Mouse (Mus musculus) urinary bladder, postnatal 4 days (tissue): ENCODE data around the gene Edaradd.
A peak's percentile ranks its signal among the peaks of the same experiment; 100 is the strongest.
"Not testable (repeated sequence)": the region's sequence is repeated elsewhere in the genome, so short reads cannot be mapped to it uniquely, and the experiment has no call there.

Source experiments
- DNase-seq, 2 experiments: peaks; one replicate each; pipeline ENCODE4 v3.0.0; 2021 to 2022; ENCODE audit warnings: low spot score in 2 of 2

The Edaradd gene

GRCm38 (mm10) chr13:12511189-12511965, 8.9 kb downstream of the Edaradd start:
- DNase-seq = no peak

GRCm38 (mm10) chr13:12510032-12510431, 10.2 kb downstream of the Edaradd start:
- no peak for DNase-seq

DNA sequence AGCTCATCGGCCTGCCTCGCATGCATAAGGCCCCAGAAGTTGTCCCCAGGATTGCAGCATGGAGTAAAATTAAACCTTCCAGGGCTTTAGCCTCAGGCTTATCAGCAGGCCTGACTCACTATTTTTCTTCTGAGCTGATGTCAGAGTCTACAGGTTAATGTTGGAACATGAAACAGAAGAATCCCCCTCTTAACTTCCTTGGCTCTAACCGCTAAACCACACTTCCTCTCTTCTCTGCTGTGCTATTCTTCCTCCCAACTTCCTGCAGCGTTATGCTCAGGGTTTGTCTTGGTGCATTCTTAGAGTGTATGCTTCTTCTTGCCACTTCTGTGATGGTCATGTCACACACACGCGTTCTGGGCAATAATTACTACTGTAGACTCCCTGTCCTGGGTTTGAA, 12.8 kb downstream of the Edaradd start:
- no peak for DNase-seq

DNA sequence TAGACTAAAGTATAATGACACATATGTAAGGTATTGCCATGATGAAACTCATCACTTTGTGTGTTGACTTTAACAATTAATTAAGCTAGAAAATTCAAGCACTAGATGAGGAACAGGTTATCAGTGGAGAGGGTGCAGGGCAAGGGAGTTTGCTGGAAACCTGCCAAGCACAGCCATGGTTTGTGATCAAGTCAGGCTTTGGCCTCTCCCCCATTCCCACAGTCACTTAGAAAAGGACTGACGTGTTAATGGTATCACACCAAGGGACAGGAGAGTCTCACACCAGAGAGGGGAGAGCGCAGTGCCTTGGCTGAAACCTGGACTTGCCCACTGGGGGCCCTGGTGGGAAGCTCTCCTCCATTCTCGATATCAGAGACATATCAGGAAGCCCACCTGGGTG, 14.9 kb downstream of the Edaradd start:
- DNase-seq = no peak

GRCm38 (mm10) chr13:12503238-12503751, 16.9 kb downstream of the Edaradd start:
- no peak for DNase-seq

GRCm38 (mm10) chr13:12502665-12503237, 17.5 kb downstream of the Edaradd start:
- DNase-seq = no peak

DNA sequence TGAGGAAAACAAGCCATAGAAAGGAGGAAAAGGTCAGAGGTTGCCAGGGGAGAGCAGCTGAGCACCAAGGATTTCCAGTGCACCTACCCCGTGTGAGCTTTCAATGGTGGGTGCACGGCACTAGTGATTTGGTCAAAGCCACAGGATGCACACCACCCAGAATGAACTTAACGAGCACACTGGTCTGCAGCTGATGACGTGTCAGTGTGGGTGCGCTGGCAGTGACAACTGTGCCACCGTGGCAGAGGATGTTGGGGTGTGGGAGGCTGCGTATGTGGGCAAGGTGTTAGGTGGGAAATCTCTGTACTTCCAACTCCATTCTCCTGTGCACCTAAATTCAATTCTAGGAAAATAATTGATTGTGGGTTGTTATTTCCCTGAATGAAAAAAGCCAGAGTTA, 21.1 kb downstream of the Edaradd start:
- no peak for DNase-seq

GRCm38 (mm10) chr13:12497809-12498208, 22.4 kb downstream of the Edaradd start:
- DNase-seq = no peak

DNA sequence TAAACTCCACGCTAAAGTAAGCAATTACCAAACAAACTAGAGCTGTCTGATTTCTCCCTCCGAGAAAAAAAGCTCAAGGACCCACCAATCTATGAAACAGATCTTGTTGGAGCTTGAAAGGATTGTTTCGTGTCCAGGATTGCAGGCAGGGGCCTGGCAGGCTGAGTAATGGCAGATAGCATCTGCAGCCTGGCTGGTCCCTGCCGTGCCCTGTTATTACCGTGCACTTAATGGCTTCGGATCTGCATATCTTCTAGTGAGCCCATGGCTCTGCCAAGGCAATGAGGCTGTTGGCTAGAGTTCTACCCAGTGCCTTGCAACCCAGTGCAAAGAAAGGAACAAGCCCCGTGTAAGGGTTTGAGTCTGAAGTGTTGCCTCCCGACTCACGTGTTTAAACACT, 25.5 kb downstream of the Edaradd start:
- peak in 1 of 2 experiments; percentile 21 for DNase-seq

DNA sequence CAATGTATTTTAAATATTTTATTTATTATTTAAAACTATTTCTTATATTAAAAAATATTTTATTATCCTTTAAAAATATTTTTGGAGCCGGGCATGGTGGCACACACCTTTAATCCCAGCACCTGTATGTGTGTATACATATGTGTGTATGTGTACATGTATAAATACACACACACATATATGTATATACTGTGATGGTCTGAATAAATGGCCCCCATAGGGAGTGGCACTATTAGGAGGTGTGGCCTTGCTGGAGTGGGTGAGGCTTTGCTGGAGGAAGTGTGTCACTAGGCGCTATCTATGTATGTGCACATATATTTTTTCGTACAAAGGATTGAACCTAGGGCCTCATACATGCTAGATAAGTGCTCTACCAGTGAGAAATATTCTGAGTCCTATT, 27.7 kb downstream of the Edaradd start:
- DNase-seq = no peak

DNA sequence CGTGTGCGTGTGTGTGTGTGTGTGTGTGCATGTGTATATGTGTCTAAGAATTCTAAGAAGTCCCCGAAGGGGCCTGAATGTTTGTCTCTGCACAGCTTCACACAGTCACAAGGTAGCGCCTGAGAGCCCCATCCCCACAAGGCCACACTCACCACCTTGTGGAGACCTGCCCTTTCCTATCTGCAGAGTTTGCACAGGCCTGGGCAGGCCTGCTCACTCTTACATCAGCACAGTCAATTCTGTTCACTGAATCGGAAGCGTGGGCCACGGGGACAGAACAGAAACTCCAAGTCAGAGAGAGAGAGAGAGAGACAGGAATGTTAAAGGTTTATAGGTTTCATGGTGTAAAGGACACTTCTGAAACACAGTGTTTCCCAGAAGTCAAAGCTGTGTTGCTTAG, 34.6 kb downstream of the Edaradd start:
- peak in 1 of 2 experiments; percentile 38 for DNase-seq

GRCm38 (mm10) chr13:12485197-12485596, 35.0 kb downstream of the Edaradd start:
- DNase-seq = no peak

- no peak for DNase-seq
Measured at GRCm38 (mm10) chr13:12479802-12480201, 40.4 kb downstream of the Edaradd start.

GRCm38 (mm10) chr13:12478301-12478700, 41.9 kb downstream of the Edaradd start:
- DNase-seq = no peak

- no peak for DNase-seq
Measured at GRCm38 (mm10) chr13:12476886-12477285, 43.4 kb downstream of the Edaradd start.

- no peak for DNase-seq
Measured at GRCm38 (mm10) chr13:12475239-12475638, 45.0 kb downstream of the Edaradd start.

DNA sequence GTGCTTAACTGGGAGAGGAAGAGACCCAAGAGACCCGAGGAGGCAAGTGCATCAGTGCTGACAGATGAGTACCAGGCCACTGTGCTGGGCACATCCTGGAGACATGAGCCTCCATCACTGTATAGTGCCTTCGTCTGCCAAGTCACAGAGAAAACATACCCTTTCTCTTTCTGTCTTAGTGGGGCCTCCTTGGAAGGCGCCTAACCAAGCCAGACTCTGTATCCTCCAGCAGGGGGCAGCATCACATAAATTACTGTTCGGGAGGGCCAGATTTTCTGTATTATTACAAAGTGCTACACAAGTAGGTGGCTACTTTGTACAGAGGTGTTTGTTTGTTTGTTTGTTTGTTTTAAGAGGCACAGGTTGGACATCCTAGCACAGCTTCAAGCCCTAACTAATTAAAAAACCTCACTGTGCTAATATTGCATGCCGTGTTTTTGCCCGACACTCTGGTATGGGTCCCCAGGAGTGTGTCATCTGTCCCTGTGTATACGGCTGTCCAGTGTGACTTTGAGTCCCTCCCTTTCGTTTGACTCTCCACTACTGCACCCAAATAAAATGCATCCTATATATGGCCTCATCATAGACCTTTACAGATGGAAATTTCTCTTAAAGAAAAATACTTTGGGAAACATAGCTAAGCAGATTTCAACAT, 46.4 kb downstream of the Edaradd start:
- peak; percentile 55 to 78 for DNase-seq

- no peak for DNase-seq
Measured at GRCm38 (mm10) chr13:12468488-12468887, 51.8 kb downstream of the Edaradd start.

GRCm38 (mm10) chr13:12464844-12465243, 55.4 kb downstream of the Edaradd start, which contains the start of gene Lgals8:
Gene Lgals8 (minus strand): TSS chr13:12464944.
- DNase-seq = no peak

- not testable (repeated sequence) for DNase-seq
Measured at GRCm38 (mm10) chr13:12464159-12464558, 56.1 kb downstream of the Edaradd start.

- no peak for DNase-seq
Measured at GRCm38 (mm10) chr13:12462623-12463022, 57.6 kb downstream of the Edaradd start.

GRCm38 (mm10) chr13:12461730-12462119, 58.5 kb downstream of the Edaradd start:
- no peak for DNase-seq
